Mouse (Mus musculus) frontal cortex, postnatal 25 days (tissue): ENCODE data around the gene Gm10436.
"Not testable (repeated sequence)": the region's sequence is repeated elsewhere in the genome, so short reads cannot be mapped to it uniquely, and the experiment has no call there.

Experiments
- DNase-seq, 2 experiments: peaks; one replicate each; pipeline ENCODE4 v3.0.0; 2022; ENCODE audit warnings: low spot score in 2 of 2

The Gm10436 gene

GRCm38 (mm10) chr12:88182008-88182407 is at the start of gene Gm10436:
TSS of gene Gm10436 (minus strand) at chr12:88182108.
- DNase-seq: not testable (repeated sequence)

- no peak for DNase-seq
Measured at GRCm38 (mm10) chr12:88219445-88219844, 37.5 kb upstream of the Gm10436 start.

GRCm38 (mm10) chr12:88218059-88218458 is 36.2 kb upstream of the Gm10436 start:
- not testable (repeated sequence) for DNase-seq

GRCm38 (mm10) chr12:88214641-88215040 is 32.7 kb upstream of the Gm10436 start:
- DNase-seq: no peak

- DNase-seq: not testable (repeated sequence)
Measured at GRCm38 (mm10) chr12:88211458-88211857, 29.6 kb upstream of the Gm10436 start.

GRCm38 (mm10) chr12:88202856-88203255 is 20.9 kb upstream of the Gm10436 start:
- DNase-seq: no peak
